Mouse (Mus musculus) cerebellum, postnatal 36 days (tissue): Measurements from ENCODE around the gene Tbc1d1.
A peak's percentile ranks its signal among the peaks of the same experiment; 100 is the strongest.

Experiments used
- DNase-seq, 2 experiments: peaks; one replicate each; pipeline ENCODE4 v3.0.0; 2021 to 2022; ENCODE audit warnings: mixed read lengths in 2 of 2

Gene Tbc1d1

DNA sequence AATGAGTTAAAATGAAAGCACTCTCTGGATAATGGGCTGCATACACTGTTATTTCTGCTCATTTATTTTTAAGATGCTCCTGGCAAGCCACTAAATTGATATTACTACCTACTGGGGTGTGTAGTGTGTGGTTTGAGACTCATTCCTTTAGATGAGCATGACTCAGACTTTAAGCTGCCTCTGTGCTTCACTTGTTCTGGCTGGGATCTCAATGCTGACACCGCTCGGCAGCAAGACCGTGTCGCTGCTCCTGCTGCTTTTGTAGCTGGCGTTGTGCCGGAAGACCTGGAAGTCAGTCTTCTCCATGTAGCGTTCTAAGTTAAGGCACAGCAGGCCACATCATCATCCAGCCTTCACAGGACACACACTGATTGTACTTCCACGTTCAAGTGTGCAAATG is 124.1 kb downstream of the Tbc1d1 start:
- peak; percentile 19 to 25 for DNase-seq

- peak in 1 of 2 experiments; percentile 13 for DNase-seq
These were observed 124.5 kb downstream of the Tbc1d1 start for GRCm38 (mm10) chr5:64280613-64281012.

- peak in 1 of 2 experiments; percentile 12 for DNase-seq
These were observed 125.6 kb downstream of the Tbc1d1 start for GRCm38 (mm10) chr5:64281674-64282073.

DNA sequence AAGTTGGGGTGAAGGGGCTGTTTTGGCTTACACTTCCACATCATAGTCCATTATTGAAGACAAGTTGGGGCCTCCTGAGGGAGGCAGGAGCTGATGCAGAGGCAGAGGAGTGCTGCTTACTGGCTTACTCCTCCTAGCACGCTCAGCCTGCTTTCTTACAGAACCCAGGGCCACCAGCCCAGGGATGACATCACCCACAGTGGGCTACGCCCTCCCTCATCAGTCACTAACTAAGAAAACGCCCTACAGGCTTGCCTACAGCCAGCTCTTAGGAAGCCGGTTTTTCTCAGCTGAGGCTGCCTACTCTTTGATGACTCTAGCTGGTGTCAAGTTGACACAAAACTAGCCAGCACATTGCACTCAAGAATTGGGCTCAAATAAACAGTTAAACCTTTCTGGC is 126.5 kb downstream of the Tbc1d1 start:
- no peak for DNase-seq

- DNase-seq: no peak
These were observed 129.2 kb downstream of the Tbc1d1 start for GRCm38 (mm10) chr5:64285289-64285688.

DNA sequence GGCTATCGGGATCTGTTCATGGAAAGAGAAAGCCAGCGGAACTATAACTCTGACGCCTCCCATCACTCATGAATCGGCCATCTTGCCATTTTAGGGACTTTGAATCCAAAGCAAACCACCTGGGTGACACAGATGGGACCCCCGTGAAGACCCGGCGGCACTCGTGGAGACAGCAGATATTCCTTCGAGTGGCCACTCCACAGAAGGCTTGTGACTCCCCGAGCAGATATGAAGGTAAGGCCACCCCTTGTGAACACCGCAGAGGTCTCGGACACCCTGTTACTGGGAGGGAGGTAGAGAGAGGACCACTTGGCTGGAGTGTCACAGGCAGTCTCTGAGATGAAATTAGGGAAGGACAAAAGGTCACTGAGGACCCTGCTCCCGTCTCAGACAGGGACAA is 129.7 kb downstream of the Tbc1d1 start:
- DNase-seq: no peak

DNA sequence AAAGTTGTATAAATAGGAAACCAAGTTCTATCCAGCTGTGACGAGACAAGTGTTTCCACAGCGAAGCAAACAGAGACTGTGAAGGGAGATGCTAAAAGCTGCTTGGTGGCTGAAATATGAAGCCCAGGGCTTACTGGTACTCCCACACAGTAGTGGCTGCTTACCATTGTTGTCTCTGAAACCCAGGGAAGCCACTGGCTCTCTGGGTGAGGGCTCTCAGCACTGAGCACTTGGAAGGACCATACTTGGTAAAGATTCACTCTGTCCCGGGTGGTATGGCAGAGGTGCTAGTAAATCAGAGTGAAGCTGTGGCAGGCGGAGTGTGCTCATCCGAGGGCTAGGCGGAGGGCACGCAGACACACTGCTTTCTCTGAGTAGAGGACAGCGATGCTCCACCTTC is 131.2 kb downstream of the Tbc1d1 start:
- DNase-seq: no peak

DNA sequence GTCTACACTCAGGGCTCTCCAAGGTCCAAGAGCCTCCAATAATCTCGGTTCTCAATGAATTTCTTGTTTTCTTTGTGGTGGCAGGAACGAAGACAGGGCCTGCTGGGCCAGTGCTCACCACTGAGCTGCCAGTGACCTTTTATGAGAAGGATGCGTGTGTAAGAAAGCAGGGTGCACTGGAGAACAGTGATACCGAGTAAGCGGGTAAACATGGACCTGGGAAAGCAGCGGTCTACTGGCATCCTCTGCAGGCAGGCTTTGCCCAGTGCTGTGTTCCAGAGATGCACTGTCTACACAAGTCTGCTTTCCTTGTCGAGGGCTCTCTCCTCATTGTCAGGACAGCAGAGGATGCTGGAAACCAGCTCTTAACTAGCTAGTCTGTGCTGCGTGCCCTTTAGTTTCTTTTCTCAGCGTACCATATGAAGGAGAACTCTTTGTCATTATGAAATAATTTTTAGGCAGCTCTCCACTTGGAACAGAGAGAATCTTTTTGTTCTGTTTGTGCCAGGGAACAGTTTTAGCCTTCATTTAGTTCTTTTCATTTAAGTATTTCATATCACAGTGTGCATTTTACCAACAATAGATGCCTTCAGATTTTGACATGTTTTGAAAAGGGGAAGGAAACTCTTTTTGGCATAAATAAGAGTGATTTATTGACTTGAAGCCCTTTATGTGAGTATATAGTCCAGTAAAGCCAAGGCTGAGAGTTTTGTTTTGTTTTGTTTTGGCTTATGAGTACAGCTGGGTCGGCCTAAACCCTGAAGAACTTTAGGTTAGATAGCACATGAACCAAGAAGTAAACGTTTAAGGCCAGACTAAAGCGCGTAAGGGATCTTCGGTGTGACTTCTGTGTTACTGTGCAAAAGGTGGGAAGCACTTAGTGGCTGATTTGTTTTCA is 132.2 kb downstream of the Tbc1d1 start:
- DNase-seq: no peak

DNA sequence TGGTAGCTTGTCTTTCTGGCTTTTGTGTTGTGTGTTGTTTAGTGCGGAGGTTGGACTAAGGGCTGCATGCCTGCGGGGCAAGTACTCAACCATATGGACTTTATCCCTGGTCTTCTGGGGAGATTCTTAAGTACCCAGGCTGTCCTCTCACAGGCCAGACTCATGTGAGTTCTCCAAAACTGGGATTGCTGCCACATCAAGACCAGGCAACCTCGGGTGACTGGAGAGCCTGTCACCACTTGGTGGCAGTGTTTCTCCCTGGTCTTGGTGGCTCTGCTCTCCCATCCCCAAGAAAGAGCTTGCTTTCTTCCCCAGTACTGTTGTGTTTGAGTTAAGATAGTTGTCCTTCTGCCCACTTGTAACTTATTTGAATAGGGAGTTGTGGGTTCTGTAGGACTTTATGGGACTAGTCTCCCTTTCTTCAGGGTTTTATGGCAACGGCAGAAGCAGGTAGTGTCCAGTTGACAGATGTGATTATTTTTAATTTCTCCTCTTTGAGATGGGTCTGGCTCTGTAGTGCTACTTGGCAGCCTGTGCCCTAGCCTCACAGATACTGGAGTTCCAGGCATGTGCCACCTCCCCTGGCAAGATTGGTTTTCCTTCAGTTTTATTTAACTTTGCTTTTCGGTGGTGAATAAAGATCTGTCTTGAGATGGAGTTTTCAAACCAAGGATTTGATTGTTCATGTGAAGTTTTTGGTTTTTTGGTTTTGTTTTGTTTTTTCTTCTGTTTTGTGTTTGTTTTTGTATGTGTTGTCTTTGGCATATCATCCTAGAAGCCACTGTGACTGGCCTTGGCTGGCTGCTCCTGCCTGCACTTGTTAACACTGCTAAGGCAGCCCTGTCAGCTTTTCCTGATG is 133.3 kb downstream of the Tbc1d1 start:
- DNase-seq: peak; percentile 64 to 73

- no peak for DNase-seq
These were observed 133.9 kb downstream of the Tbc1d1 start for GRCm38 (mm10) chr5:64290061-64290345.

GRCm38 (mm10) chr5:64291657-64292056 is 135.6 kb downstream of the Tbc1d1 start:
- no peak for DNase-seq

DNA sequence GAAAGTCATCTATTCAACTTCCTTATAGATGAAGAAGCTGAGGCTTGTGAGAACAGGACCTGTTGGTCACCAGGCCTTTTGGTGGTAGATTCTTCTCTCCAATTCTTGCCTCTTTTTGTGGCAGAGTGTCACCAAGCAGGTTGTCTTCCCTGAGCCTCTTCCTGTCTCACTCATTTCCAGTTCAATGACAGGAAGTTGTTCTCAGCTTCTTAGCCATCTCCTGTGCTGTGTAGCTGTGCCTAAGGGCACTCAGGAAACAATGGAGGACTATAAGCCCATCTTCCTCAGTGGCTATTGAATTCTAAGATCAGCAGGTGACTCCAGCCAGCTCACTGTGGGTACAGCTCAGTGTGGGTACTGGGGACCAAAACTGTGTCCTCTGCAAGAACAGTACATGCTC is 139.5 kb downstream of the Tbc1d1 start:
- DNase-seq: no peak

- DNase-seq: no peak
These were observed 140.2 kb downstream of the Tbc1d1 start for GRCm38 (mm10) chr5:64296328-64296727.

GRCm38 (mm10) chr5:64297100-64297499 is 141.0 kb downstream of the Tbc1d1 start:
- no peak for DNase-seq

GRCm38 (mm10) chr5:64298331-64299036 is 142.4 kb downstream of the Tbc1d1 start:
- no peak for DNase-seq

GRCm38 (mm10) chr5:64299508-64300324 is 143.6 kb downstream of the Tbc1d1 start:
- DNase-seq: no peak

DNA sequence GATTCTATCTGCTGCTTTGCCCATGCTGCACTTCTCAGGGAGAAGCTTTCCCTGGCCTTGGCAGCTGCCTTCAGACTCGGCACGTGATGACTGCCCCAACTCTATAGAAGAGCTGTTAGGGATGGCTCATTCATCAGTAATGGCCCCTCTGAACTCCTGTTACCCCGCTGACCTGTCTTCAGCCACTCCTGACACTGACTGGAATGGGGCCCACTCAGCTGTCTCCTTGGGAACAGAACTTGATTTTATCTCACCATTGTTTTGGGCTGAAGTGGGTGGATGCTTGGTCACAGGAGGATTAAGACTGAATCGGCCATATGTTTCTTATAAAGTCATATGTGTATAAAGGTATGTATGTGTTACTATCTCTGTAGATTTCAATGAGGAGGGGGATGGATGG is 145.1 kb downstream of the Tbc1d1 start:
- no peak for DNase-seq

DNA sequence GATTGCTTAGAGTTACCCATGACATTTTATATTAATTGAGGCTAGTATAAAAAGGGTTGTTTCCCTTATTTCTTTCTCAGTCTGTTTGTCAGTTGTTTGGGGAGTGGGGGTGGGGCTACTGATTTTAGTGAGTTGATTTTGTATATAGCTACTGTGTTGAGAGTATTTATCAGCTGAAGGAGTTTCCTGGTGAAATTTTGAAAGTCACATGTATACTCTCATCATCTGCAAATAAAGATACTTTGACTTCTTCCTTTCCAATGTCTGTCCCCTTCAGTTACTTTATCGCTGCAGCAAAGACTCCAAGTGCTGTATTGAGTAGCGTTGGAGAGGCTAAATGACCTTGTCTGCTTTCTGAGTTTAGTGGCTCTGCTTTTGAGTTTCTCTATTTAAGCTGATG is 151.2 kb downstream of the Tbc1d1 start:
- no peak for DNase-seq

DNA sequence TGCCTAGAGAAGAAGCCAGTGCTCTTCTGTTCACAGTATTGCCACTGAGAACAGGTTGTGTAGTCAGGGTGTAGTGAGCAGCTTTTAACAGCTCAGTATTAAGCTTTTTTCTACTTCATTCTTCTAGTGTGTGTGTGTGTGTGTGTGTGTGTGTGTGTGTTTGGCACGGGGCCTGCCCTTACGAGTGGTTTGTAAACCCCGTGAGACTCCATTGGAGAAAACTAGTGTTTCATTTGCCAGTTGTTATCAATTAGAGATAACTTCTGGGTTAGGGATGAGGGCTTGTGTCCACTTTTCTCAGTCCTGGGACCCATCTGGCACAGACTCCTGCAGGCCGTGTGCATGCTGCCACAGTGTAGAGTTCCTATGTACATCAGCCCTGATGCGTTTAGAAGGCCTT is 156.2 kb downstream of the Tbc1d1 start:
- no peak for DNase-seq

DNA sequence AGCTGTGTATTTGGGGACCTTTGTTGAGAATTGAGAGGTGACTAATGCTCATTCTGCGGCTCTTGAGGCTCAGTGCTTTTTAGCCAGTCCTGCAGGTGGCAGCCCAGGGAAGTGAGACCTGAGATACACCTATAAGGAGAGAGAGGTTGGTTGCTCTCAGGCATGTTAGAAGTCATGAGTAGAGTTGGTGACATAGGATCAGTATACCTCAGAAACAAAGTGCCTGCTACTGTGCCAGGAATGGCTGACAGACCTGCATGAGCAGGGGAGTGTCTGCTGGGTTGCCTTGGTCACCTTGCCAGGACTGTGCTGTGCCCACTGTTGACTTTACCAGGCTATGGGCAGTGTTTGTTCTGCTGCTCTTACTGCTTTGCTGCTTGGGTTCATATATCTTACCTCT is 157.4 kb downstream of the Tbc1d1 start:
- no peak for DNase-seq

DNA sequence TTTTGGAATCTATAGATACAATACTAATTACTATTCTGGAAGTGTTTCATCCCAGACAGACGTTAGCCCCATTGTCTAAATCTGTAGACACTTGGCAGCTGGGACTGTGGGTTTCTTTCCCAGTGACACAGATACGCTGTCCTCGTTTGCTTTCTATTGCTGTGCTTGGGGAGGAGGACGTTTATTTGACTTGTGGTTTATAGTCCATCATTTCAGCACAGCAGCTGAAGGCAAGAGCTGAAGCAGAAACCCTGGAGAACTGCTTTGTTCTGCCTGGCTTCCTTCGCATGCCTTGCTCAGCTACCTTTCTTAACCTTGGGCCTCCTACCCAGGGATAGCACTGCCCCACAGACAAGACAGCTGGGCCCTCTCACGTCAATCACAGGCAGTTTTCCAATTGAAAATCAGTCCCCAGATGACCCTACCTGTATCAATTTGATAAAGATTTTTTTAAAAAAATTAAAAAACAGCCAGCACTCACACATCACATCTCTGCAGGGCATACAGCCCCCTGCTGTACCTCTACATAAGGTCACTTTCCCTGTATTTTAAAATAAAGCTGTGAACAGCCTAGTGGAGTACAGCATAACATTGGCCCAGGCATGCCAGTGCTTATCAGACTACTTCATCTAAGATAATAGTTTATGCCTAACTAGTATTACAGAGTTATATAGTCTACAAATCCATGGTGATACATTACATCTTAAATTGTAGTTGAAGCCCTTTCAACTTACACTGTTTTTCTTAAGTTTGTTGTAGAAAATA is 158.4 kb downstream of the Tbc1d1 start:
- no peak for DNase-seq

- no peak for DNase-seq
These were observed 159.0 kb downstream of the Tbc1d1 start for GRCm38 (mm10) chr5:64315088-64315487.
